Mouse (Mus musculus): ENCODE results near the gene Tubb1. TPM values are rescaled to one million over a fixed set of nuclear protein-coding genes. Genes with fewer than 3 reads are reported as not detected.
A peak's percentile ranks its signal among the peaks of the same experiment; 100 is the strongest.

Tubb1 gene
- total RNA-seq, 4 experiments from 2014 or later, result 0.23 to 0.87 TPM; not detected in 2

DNA sequence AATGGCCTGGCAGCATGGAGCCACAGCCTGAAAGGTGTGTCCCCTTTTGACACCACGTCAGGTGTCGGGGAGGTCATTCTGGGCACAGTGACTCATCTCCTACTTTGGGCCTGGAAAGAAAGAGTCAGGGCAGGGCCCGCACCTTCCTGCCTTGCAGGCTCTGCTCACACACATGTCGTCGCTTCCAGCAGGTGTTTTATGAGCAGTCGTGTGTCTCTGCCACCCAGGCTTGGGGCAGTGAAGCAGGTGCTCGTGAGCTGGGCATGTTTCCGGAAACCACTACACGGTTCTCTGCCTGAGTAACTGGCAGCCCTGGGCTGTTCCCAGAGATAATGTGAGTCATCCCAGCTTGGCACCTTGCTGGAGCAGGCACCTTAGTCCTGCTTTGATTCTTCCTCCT, 8.0 kb upstream of the Tubb1 start:
- no peak for DNase-seq (ENCODE audit: low spot score in 2 of 2)

GRCm38 (mm10) chr2:174443046-174443445, 7.4 kb upstream of the Tubb1 start:
- DNase-seq (ENCODE audit: low spot score in 2 of 2), result no peak

- DNase-seq (ENCODE audit: low spot score in 2 of 2), result no peak
Observed at GRCm38 (mm10) chr2:174444359-174444758, 6.1 kb upstream of the Tubb1 start.

GRCm38 (mm10) chr2:174445018-174445417, 5.5 kb upstream of the Tubb1 start:
- no peak for DNase-seq (ENCODE audit: low spot score in 2 of 2)

DNA sequence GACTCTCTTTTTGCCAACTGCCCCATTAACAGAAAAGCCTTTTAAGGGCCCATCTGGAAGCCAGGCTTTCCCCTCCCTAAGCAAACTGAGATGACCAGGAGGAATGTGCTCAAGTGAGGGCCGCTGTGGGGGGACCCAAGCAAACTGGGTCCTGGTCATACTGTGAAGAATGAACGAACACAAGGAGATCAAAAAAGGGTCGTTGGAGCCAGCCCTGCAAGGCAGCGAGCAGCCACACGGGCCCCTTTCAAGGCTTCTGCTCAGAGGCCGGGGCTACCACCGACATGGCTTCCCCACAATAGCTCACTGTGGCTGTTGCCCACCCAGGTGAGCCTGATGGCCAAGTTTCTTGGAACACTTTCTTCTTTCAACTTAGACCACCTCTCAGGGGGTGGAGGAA, 4.0 kb upstream of the Tubb1 start:
- DNase-seq (ENCODE audit: low spot score in 2 of 2), result no peak

DNA sequence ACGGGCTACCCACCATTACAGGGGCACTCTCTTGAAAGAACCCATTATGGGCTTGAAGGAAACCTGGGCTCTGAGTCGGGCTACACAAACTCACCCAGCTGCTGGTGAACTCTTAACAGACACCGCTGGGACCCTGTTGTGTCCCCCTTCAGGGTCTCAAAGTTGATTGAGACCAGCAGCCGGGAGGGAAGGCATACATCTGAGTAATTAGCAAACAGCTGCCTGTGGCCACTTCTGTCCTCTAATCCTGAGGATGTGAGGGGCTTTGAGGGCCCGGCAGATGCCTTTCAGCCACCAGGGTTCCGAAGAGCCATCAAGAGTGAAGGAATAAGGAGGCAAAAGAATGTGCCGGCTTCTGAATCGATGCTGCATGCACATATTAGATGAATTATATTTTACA, 3.6 kb upstream of the Tubb1 start:
- DNase-seq (ENCODE audit: low spot score in 2 of 2), result no peak

DNA sequence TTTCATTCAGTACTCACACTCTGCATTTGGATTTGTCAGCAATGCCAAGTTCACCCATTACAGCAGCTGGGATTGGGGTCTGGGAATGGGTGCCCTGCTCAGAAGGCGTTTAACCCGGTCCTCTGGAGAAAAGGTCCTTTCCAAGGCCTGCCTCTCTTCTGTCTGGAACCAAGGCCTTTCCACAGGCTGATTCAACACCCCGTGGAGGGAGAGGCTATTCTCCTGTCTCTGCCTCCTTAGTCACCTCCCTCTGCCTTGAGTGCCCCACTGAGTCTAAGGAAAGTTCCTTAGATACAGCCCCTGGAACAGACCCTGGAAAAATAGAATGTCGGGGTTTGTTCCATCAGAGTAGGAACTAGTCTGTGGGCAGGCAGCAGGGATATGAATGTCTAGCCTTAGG, 2.1 kb upstream of the Tubb1 start:
- no peak for DNase-seq (ENCODE audit: low spot score in 2 of 2)

GRCm38 (mm10) chr2:174453681-174454080, 3.2 kb downstream of the Tubb1 start:
- DNase-seq (ENCODE audit: low spot score in 2 of 2), result no peak

GRCm38 (mm10) chr2:174459365-174459764, 8.9 kb downstream of the Tubb1 start:
- DNase-seq (ENCODE audit: low spot score in 2 of 2), result no peak

- peak; percentile 7 to 16 for DNase-seq (ENCODE audit: low spot score in 2 of 2)
Observed at GRCm38 (mm10) chr2:174463370-174463769, 12.9 kb downstream of the Tubb1 start.

- DNase-seq (ENCODE audit: low spot score in 2 of 2), result peak; percentile 92 to 97
Observed at GRCm38 (mm10) chr2:174463789-174464523, 13.5 kb downstream of the Tubb1 start, which contains the start of gene Atp5e. Atp5e (minus strand) TSS chr2:174464105.

DNA sequence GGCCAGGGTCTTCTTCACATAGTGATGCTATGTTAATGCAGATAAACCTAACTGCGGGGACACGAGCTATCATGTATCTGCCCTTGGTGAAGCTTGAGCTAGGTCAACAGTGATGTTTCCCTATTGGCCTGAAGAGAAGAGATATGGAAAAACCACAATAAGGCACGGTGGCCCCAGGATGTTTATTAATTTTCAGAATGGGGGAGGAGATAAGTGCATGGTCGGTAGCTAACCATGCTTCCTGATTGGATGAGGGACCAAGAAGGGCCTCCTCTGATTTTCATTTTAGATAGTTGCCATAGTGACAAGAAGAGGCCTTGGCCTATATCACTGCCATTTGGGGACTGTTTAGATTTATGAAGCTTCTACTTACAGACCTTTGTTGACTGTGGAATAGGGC, 19.8 kb downstream of the Tubb1 start:
- no peak for DNase-seq (ENCODE audit: low spot score in 2 of 2)

DNA sequence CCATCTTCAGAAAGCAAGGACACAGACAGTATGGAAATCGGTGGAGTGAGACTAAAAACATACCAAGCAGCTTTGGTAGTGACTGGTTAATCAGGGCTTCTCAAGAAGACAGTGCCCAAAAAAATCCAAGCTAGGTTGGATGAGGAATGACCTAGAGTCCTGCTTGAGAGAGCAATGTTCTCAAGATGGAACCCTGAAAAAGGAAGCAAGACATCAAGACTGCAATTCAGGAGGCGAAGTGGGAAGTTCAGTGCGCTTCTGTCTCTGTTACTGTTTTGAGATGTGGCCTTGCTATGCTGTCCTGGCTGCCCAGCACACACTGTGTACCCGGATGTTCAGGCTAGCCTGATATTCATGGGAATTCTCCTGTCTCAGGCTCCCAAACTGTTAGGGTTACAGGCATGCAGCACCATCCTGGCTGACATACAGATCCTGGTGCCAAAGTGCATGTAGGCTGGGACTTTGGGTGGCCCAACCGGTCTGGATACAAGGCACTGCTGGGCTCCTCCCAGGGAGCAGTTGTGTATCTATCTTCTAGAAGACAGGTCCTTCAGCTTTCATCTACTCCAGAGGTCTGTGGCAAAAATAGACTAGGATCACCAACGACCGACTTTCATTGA, 20.4 kb downstream of the Tubb1 start:
- DNase-seq (ENCODE audit: low spot score in 2 of 2), result no peak

GRCm38 (mm10) chr2:174472407-174472806, 21.9 kb downstream of the Tubb1 start:
- DNase-seq (ENCODE audit: low spot score in 2 of 2), result no peak

GRCm38 (mm10) chr2:174472818-174473549, 22.5 kb downstream of the Tubb1 start, which contains the start of gene Prelid3b:
Prelid3b (minus strand) TSS chr2:174473081.
- DNase-seq (ENCODE audit: low spot score in 2 of 2), result peak; percentile 94 to 99

- DNase-seq (ENCODE audit: low spot score in 2 of 2), result no peak
Observed at GRCm38 (mm10) chr2:174473550-174473927, 23.0 kb downstream of the Tubb1 start.

GRCm38 (mm10) chr2:174477543-174478319, 27.2 kb downstream of the Tubb1 start:
- no peak for DNase-seq (ENCODE audit: low spot score in 2 of 2)

DNA sequence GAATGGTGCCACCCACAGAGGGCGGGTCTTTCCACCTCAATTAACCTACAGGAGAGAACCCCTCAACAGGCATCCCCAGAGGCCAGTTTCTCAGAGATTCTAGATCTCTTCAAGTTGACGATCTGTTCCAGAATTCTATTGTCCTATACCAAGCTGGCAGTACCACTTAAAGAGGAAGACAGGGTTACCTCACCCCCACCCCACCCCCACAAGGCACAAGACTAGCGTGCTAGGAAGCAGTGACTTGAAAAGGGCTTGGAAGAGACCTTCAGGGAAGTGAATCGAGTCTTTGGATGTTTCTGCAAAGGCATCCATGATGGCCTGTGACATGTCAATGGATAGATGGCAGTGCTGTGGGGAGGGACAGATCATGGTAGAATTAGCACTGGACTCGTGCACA, 28.3 kb downstream of the Tubb1 start:
- DNase-seq (ENCODE audit: low spot score in 2 of 2), result no peak

DNA sequence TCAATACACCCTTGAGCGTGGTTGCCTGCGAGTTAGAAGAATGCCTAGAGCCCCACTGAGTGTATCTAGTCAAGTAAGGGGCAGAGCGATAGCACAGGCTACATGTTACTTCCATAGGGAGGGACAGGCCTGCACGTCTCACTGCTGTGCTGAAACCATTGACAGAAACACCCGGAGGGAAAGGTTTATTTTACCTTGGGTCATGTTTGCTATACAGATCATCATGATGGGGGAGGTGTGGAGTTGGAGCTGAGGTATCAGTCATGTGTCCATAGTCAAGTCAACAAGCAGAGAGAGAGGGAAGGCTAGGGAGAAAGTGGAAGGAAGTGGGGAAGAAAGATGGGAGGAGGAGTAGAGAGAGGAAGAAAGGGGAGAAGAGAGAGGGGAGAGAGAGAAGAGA, 36.5 kb downstream of the Tubb1 start:
- DNase-seq (ENCODE audit: low spot score in 2 of 2), result no peak

DNA sequence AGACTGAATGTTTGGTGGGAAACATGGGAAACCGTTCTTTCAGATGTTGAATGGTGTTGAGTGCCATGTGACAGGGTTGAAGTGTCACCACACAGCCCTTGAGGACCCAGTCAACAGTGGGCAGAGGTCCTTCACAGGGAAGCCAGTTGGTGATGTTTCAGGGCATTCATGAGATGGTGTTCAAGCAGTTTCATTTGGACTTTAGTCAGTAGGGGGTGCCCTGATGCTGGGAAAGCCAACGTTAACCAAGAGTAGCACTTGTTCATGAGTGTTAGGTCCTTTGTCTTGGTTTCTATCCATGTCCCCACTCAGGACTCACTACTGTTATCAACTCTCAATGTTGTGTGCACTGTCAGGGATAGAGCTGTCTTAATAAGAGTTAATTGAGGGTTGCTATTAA, 42.4 kb downstream of the Tubb1 start:
- peak in 1 of 2 experiments; percentile 9 for DNase-seq (ENCODE audit: low spot score in 2 of 2)

DNA sequence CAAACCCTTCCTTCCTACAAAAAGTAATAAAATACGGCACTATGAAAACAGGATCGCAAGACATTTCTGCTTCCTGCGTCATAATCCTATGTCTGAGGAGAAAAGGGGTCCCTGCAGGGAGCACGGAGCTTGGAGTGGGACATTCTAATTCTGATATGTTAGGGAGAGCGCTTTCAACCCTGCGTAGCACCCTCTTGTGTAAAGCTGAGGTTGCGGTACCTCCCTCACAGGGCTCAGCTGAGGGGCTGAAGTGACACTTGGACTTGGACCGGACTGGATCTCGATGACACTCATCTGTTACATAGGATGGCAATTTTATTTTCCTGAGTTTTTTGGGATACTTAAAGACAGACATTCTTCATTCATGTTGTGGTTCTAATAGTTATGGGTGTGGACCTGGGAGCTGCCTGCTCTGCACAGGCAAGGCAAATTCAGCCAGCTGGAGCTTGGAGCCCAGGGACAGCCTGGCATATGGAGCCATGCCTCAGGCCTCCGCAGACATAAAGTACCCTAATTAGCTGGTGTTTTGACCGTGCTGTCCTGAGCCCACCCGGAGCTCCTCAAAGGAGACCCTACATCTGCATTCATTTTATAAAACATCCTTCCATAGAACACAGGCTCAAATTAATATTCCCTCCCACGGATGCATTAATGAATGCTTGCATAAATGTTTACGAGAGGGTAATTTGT, 50.5 kb downstream of the Tubb1 start:
- DNase-seq (ENCODE audit: low spot score in 2 of 2), result no peak
